Mouse (Mus musculus): Measurements from ENCODE around the gene Auts2.

The Auts2 gene

DNA sequence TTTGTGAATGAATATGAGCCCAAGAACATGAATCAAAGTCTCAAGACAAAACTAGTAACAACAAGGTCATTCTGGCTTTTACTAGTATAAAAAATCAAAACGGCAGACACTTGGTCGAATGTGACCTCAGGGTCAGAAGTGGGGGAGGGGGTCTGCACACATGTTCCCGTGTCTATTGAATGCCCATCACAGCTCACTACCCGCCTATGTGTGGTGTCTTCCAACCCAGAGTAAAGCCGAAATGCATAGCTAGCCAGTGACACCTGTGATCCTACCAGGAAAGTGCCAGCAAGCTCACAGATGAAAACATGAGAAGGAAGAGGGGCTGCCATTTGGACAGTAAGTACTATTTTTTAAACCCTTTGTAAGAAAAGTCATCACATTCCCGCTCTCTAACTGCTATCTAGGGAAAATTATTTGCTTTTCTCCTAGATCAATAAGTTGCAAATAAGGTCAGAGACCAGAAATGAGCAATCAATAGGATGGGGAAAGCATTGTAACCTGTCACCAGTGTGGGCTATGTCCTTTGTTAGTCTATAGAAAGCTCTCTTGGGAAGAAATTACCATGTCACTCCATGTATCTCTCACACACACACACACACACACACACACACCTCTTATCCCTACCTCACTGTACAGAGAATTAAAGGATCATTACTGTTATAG is 94.6 kb downstream of the Auts2 start:
- DNase-seq (ENCODE audit: low spot score in 2 of 2), result no peak

DNA sequence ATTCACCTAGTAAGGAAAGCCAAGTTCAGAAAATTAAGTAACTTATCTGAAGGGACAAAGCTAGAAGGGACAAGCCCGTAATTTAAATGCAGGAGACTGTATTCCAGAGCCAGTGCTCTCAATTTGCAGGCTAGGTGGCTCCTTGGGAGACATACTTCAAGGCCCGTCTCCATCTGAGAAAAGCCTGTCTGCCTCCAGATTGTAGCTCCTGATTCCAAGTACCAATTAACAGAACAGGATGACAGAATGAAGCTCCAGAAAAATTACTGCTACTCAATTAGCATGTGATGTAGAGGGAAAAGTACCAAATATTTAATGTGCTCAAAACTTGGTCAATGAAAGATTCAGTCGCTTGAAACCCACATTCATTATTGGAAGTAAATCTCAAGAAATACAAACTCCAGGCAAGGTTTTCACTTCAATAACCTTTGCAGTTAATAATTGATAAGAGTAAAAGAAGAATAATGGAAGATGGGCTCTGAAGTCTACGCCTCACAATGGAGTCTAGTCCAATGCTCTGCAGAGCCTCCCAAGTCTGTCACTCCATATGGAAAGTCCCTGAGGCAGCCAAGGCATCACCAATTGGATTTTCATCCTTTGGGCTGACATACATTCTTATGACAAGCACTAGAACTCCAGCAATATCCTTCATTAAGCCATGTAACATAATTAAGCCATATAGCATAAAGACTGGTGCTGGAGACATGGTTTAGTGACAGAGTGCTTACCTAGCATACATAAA is 97.8 kb downstream of the Auts2 start:
- no peak for DNase-seq (ENCODE audit: low spot score in 2 of 2)

DNA sequence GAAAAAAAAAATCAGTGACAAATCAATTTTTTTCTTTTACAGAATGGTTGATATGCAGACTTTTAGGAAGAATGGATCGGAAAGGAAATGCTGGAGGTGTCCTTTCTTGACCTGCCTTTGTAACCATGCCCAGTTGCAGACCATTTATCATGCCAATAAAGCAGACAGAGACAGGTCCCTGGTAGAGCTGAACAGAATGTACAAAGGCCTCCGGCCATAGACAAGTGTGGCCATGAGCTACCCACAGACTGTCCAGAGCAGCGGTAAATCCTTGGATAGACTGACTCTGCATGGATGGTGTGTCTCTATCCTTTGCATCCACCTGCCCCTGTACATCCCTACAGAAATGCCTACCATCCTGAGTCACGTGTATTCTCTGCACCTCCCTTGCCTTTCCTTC is 100.2 kb downstream of the Auts2 start:
- DNase-seq (ENCODE audit: low spot score in 2 of 2), result no peak

DNA sequence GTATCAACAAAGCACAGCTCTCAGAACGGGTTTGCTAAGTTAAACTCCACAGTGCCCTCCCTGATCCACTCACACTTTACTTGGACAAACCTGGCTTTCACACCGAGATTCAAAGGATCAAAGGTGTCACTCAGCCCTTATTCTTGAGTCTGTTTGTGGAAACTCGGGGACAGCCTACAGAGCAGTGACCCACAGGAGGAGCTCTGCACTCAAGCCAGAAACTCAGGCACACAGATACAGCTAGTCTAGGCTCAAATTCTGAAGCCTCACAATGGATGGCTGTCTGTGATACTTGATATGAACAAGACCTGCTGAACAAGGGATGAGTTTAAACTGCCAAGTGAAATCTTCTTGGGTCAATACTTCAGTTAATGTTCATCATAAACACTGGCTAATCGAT is 104.7 kb downstream of the Auts2 start:
- no peak for DNase-seq (ENCODE audit: low spot score in 2 of 2)

DNA sequence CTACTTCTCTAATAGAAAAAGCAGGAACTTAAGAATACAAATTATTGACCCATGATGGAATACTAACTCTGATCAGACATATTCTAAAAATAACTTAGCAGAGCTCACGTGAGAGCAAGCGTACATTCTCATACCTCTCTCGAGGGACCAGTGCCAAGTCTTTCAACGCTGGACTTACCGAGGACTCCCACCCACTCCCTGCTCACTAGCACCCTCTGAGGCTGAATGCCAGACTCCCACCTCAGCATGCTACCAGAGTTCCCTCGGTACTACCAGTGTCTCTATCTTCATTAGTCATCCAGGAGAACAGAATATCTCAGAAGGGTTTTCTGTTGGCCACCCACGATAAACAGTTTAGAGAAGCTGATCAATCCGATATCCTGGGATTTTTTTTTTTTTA is 105.2 kb downstream of the Auts2 start:
- peak; percentile 47 to 52 for DNase-seq (ENCODE audit: low spot score in 2 of 2)

DNA sequence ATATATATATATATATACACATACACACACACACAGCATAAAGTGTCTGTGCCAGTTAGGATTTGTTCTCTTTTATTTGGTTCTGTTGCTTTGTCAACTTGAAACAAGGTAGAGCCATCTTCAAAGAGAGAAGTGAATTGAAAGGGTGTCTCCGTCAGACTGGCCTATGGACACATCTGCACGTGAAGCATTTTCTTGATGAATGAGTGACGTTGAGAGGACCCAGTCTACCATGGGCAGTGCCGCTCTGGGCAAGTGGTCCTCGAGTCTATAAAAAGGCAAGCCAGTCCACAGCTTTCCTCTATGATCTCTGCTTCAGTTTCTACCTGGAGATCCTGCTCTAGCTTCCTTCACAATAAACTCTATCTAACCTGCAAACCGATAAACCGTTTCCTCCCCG is 105.7 kb downstream of the Auts2 start:
- DNase-seq (ENCODE audit: low spot score in 2 of 2), result no peak

DNA sequence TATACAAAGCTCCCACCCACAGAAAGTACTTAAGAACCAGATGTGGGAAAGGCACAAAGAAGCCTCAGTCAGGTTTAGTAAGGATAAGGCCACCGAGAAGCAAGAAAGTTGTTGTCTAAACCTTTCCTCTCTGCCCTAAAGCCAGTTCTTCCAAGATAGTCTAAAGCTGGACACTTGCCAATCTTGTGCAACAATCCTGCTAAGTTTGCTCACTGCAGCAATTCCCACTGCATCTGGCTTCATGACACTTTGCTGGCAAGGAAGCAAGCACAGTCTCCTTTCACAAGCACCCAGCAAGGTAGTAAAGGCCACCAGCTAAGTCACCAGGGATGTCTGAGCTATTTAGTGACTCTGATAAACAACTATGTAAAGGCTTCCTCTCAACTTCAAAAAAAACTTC is 106.2 kb downstream of the Auts2 start:
- no peak for DNase-seq (ENCODE audit: low spot score in 2 of 2)

DNA sequence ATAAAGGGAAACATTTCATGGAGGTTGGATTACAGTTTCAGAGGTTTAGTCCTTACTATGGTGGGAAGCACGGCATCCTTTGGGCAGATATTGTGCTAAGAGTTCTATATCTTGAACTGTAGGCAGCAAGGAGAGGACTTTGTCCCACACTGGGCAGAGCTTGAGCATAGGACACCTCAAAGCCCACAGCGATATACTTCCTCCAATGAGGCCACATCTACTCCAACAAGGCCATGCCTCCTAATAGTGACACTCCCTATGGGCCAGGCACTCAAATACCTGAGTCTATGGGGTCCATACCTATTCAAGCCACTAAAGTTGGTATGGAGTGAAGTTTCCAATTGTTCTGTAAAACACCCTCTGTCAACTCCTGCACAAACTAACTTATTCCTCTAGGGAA is 106.7 kb downstream of the Auts2 start:
- DNase-seq (ENCODE audit: low spot score in 2 of 2), result no peak

DNA sequence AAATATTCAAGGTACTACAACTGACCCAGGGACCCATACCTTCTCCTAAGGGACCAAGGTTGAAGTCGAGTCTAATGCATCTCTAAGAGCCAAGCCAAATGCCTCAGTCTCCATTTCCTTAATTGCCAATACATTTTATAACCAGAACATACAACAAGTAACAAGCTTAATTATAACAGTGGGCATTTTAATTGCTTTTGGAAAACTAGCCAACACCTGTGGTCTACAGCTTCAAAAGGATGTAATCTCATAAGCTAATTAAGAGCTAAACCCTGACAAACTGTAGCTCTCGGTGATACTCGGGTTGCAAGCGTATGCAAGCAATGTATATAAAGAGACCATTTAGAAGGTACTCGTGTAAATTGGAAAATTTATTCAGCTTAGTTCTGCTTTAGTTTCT is 107.7 kb downstream of the Auts2 start:
- DNase-seq (ENCODE audit: low spot score in 2 of 2), result no peak

DNA sequence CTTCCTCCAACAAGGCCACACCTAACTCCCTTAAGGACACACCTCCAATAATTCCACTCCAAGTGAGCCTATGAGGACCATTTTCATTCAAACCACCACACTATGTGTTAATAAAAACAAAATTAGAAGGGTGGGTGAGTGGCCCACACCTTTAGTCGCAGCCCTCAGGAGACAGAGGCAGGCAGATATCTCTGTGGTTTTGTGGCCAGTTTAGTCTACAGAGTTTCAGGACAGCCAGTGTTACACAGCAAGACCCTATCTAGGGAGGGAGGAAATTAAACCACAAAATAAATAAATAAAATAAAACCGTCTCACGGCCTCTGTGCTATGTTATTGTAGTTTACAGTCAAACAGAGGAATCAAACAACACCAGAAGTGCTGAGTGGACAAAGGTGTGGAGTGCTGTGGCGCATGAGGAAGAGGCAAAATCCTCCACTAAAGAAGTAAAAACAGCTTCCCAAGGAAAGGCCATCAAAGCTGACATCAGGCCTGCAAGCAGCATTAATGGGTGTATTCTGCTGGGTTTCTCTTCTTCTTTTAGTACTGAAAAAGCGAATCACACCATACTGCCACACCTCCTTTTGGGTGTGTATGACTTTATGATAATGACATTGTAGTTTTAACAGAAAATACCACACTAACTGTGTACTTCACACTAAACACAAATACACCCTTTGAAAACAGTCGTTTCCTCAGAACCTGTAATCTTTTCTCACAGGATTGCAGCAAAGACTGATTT is 109.6 kb downstream of the Auts2 start:
- DNase-seq (ENCODE audit: low spot score in 2 of 2), result no peak

DNA sequence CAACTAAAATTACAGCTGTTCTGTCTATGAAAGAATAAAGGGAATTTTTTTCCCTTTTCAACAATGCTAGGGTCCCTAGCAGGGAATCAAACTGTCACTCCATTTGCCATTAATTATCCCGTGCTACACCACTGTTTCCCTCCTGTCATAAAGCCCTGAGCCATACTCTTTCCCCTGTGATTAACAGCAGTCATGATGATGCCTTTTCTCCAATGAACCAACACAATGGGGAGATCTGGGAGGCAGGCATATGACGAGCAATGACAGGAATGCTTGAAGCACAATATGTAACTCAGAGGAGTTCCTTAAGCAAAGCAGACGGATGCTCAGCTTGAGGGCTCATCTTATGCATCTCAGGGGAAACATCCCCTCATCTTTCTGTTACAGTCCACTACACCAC is 113.8 kb downstream of the Auts2 start:
- DNase-seq (ENCODE audit: low spot score in 2 of 2), result no peak

DNA sequence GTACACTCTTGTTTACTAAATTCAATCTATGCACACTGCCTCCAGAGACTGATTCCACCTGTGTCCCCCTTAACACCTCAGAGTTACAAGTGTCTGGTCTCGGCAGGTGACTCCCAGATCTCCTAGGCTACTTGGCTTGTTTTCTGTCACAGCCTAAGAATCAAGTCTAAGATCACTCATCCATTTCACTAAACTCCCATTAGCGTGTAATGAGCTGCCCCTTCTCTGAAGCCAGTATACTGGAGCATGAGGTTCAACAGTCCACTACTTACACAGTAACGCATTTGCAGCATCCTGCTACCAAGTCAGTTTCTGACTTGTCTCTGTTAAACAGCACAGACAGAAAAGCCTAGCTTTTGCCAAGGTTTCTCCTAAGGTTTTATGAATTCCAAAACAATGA is 116.8 kb downstream of the Auts2 start:
- DNase-seq (ENCODE audit: low spot score in 2 of 2), result no peak

DNA sequence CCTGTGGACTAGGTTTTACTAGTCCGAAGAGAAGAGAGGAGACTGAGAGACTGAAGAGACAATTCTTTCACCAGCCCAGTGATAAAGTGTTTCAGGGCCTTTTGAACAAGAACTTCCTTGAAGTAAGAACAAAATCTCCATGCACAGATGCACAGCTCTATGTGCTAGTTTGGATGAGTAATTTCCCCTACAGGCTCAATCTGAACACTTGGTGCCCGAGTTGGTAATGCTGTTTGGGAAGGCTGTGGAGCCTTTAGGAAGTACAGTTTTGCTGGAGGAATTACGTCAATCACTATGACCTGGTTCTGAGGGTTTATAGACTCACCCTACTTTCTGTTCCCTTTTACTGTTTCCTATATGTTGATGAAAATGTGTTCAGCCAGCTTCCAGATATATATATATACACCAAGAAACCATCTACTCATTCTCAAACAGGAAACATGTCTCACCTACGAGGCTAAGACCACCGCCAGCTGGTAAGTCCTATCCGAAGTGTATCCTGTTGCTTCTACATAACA is 117.3 kb downstream of the Auts2 start:
- no peak for DNase-seq (ENCODE audit: low spot score in 2 of 2)

DNA sequence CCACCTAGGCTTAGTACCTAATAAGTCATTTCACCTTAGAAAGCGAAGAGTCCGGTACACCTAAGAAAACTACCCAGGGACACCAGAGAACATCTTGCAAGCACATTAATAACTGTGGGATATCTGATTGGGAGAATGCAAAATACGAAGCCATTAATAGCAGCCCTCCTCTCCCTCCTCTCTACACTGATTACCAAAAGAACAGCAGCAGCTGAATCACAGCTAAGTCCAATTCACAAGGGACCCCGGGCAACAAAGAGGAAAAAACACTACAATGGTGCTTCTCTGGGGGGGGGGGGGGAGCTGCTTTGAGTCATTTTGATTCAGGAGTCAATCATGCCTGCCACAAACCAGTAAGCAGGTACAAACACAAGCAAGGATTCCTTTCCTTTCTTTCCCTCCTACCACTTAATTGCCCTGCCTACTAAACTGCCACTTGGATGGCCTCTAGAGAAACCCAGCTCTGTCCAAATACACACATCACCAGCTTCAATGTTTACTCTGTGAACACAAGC is 132.7 kb downstream of the Auts2 start:
- DNase-seq (ENCODE audit: low spot score in 2 of 2), result no peak

DNA sequence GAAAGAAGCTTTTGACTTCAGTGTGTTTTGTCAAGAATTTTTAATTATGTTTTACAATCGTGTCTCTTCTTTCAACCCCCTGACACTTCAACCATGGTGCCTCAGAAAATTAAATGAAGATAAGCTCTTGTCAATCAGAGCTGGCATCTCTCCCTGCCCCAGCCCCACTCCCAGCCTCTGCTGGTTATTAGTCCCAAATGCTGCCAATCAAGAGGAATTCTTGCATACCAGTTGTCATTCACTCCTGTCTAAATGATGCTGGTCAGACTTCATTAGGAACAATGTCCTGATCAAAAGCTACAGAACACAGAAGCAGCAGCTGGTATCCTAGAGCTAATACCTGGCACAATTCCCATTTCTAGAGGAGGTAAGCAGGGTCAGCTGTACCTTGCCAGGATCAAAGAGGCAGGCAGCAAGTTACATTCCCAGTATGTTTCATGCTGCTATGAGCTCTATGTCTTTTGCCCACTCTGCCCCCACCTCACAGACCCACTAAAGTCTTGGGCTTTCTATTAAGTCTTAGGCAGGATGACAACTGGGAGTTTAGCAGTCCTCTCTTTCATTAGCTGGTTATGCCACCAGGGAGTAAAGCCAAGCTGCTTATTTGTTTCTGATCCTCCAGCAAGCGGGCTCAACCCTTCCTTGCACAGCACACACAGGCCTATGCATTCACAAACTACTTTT is 134.1 kb downstream of the Auts2 start:
- DNase-seq (ENCODE audit: low spot score in 2 of 2), result no peak

DNA sequence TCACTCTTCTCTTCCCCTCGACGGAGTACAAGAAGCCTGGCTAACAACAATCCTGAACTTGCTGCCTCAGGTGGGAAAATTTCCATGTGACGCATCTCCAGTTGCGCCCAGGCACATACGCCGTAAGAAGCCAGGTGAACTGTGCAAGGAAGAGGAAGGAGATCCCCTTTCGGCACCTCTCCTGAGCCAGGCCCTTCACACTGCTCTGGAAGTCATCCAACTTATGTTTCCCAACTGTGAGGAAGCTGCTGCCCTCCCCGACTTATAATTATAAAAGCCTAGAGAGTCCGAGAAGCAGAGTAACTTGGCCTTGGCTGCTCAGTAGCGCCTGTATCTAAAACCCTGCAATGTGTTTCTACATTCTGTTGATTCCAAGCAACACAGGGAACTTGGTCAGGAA is 142.6 kb downstream of the Auts2 start:
- DNase-seq (ENCODE audit: low spot score in 2 of 2), result no peak

DNA sequence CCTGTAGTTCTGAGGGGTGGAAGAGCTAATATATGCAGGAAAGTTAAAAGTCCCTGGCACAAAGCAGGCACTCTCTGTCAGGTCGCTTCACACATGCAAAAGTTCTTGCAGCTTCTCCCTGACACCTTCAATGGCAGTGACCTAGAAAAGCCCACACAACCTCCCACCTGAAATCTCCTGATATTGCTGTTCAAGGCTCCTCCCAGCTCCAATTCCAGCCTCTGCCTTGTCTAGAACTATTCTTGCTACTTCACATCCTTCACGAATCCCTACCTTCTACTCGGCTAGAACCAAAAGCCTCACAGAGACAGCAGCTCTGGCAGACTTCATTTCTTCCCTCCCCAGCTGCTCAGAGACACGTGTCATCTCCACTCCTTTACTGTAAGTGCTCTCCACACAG is 143.7 kb downstream of the Auts2 start:
- DNase-seq (ENCODE audit: low spot score in 2 of 2), result peak; percentile 31 to 32

DNA sequence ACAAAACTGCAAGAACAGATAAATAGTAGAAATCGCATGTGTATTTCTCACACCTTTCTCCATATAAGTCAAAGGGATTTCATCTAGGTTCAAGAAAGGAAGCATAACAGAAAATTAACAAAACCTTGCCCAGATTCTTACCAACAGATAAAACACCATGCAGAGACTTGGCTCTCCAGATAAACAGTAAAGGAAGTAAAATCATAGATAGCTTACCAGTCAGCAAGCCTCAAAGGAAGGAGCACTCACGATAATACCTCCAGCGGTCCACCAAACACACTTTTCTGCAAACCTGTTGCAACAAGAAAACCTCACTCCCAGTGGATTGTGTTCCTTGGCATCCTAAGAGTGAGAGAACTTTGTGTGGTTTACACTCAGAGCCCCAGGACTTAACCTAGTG is 147.2 kb downstream of the Auts2 start:
- no peak for DNase-seq (ENCODE audit: low spot score in 2 of 2)

DNA sequence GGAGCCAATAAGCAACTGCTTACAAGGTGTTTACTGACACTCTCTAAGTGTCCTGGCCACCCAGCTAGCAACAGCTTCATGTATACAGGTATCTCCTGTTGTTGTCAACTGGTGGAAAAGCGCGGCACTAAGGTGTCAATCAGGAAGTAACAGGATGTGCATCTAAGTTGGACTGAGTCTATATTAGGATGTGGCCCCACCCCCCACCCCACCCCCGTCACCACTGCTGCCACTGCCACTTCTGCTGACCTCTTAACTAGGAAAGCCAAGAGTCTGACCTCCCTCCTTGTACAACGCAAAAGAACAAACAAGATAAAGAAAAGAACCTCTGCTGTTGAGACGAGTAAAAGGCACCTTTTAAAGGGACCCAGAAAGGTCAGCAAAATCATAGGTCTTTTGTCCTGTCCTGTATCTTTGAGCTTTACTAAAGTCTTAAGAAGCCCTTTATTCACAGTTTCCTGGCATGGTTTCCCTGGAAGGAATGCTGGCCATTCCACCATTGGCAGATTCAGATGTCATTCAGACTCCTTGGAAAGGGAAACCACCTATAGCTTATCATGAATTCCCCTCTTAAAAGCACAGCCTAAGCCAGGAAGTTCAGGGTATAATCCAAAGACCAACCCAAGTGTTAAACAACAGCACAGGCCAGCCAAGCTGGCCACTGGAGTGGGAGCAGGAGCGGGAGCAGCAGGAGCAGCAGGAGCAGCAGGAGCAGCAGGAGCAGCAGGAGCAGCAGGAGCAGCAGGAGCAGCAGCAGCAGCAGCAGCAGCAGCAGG is 148.2 kb downstream of the Auts2 start:
- no peak for DNase-seq (ENCODE audit: low spot score in 2 of 2)

DNA sequence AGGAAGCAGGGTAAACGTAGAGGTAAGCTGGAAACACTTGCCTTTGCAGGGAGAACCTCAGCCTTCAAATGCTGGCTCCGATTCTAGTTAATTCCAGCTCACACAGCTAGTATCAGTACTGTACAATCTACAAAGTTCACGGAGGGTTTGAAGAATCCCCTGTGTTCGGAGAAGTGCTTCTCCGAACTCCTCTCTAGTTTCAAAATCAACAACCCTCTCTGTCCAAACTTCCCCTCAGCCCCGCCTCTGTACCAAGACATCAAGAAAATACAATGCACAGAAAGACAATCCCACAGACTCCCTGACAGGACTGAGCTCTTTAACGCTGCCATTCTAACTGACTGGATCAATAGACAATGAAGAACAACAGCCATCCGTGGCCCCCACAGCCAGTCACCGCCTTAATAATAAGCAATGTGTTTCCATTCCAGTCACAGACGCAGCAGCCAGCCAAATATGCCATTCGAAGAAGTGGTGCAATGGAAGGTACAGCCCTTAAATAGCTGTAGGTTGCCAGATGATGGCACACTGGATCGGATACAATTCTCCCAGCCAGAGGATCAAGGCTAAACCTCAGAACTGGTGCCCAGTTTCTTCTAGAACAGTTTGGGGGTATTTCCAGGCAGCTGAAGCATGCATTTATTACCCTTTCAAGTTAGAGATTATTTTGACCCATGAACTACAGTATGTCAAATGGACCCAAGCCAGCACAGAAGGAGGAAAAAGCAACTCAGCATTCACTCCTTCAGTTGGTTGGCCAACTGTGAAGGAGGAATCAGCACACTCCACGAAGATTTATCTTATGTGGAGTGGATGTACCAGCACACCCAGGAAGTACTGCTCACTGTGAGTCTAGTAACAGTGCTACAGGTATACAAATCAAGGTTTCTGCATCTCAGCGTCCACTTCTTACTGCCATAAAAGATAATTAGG is 151.0 kb downstream of the Auts2 start:
- no peak for DNase-seq (ENCODE audit: low spot score in 2 of 2)

All from right cerebral cortex, adult 2 months (tissue).